Mouse (Mus musculus) hindbrain, embryonic 16.5 days (tissue): ENCODE data around the gene P4ha3. TPM values are rescaled to one million over a fixed set of nuclear protein-coding genes. Genes with fewer than 3 reads are reported as not detected.

Source experiments
- ATAC-seq: fragments of 200-750 bp; cut with Nextera tagmentation; 2 replicates; pipeline ENCODE4 v1.8.0; 2017; ENCODE audit warnings: moderate TSS enrichment, moderate library complexity
- H3K27ac ChIP-seq: fragments of 300-500 bp; sonication (generic); 2 replicates; pipeline ENCODE4 v1.5.1; 2014; ENCODE audit warnings: low read depth, mild to moderate bottlenecking, control low read depth, low read length, moderate library complexity
- H3K27me3 ChIP-seq: fragments of 300-500 bp; sonication (generic); replicated peaks from 2 replicates; pipeline ENCODE4 v1.6.1; 2014; ENCODE audit warnings: low read length; ENCODE audit not compliant: control insufficient read depth, insufficient read depth
- H3K36me3 ChIP-seq: fragments of 300-500 bp; sonication (generic); 2 replicates; pipeline ENCODE4 v1.6.1; 2014; ENCODE audit warnings: mild to moderate bottlenecking, low read length, moderate library complexity, mixed read lengths; ENCODE audit not compliant: control insufficient read depth, insufficient read depth
- H3K4me1 ChIP-seq: fragments of 300-500 bp; sonication (generic); 2 replicates; pipeline ENCODE4 v1.6.1; 2014; ENCODE audit warnings: low read depth, low read length; ENCODE audit not compliant: control insufficient read depth, insufficient read depth
- H3K4me2 ChIP-seq: fragments of 300-500 bp; sonication (generic); 2 replicates; pipeline ENCODE4 v1.6.1; 2014; ENCODE audit warnings: mild to moderate bottlenecking, low read length, control low read depth, moderate library complexity
- H3K4me3 ChIP-seq: fragments of 300-500 bp; sonication (generic); 2 replicates; pipeline ENCODE4 v1.5.1; 2014; ENCODE audit warnings: mild to moderate bottlenecking, low read length, control low read depth, moderate library complexity
- H3K9ac ChIP-seq: fragments of 300-500 bp; sonication (generic); 2 replicates; pipeline ENCODE4 v1.6.1; 2014; ENCODE audit warnings: low read depth, mild to moderate bottlenecking, control low read depth, low read length, moderate library complexity
- H3K9me3 ChIP-seq: fragments of 300-500 bp; sonication (generic); 2 replicates; pipeline ENCODE4 v1.6.1; 2014; ENCODE audit warnings: mild to moderate bottlenecking, low read length, moderate library complexity; ENCODE audit not compliant: control insufficient read depth
- WGBS: fragments of 180-500 bp; shearing (Covaris S2); extraction: QIAGEN DNeasy Blood & Tissue Kit; methylation state at CpG from one replicate; pipeline ENCODE4 v1.1.7; 2014; 5-methylcytosine and 5-hydroxymethylcytosine counted together
- polyA plus RNA-seq: library from polyadenylated mRNA; unstranded; fragments of >200 nt; fragmentation: Nextera tagmentation; extraction: Ambion mirVana; gene quantifications from 2 replicates; pipeline ENCODE4 v1.2.1, GENCODE M21; 2015

P4ha3 gene
- polyA plus RNA-seq, 1 experiment from 2014 or later: 5.5 TPM

DNA sequence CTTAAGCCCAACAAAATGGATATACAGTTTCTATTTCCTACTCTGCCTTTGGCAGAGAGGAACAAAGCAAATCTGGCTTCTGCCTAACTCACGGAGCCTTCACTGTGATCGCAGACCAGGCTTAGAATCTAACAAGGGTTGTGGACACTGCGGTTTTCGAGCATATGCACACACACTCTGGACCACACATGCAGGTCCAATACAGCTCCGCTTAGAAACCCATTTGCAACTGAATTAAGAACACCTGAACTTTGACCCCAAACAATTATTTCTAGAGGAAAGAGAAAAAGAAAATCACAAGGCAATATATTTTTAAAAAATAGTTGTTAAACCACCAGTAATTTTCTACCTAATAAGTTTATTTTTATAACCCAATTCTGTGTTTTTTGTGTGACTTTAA, 71.0 kb downstream of the P4ha3 start:
- no peak overlapping the region for H3K27ac ChIP-seq
- no peak overlapping the region for H3K4me3 ChIP-seq
- no peak overlapping the region for H3K9ac ChIP-seq
- peaks cover 3% of the 10 kb centered on the region; the same call in 1 of the 2 replicates for H3K36me3 ChIP-seq
- no peaks in the 10 kb centered on the region for H3K27me3 ChIP-seq
- no peak overlapping the region for H3K4me2 ChIP-seq
- WGBS: 78% methylated on average over 5 of the region's 5 CpGs
- no peak for ATAC-seq
- no peaks in the 10 kb centered on the region for H3K4me1 ChIP-seq
- H3K9me3 ChIP-seq: no peaks in the 10 kb centered on the region

DNA sequence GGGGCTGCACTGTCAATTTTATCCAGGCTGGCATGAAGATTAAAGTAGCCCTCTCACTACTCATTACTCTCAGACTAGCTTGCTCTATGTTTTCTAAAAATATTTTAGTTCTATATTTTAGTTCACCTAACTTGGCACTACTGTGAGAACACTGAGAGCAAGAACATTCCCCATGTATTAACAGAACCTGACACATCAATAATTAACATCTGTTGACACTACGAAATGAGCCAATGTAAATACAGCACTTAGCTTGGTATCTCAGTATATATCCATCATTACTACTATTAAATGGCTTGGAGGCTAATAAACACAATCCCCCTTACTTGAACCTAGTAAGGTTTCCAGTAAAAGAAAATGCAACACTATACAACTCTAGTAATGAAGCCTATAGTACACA, 71.4 kb downstream of the P4ha3 start:
- ATAC-seq: no peak

DNA sequence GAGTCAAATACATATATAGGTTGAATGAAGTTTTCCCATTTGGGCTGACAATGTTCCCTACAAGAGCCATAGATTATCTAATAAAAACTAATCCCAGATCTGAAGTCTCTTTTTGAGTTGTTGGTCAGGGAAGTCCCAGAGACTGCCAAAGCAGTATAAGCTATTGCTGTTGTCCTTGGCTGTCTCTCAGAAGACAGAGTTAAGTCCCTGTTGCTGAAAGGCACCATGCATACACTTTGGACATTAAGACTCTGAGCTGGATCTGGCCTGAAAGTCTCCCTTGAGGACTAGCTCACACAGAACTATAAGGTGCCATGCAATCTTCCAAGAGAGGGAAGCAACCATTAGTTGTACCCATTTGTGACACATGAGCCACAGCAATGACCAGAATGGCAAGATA, 72.5 kb downstream of the P4ha3 start:
- Histone ChIP-seq H3K27me3 (no peaks in the 10 kb centered on the region), H3K27ac (no peak overlapping the region), H3K4me2 (no peak overlapping the region), H3K9me3 (no peaks in the 10 kb centered on the region), H3K4me3 (no peak overlapping the region), H3K9ac (no peak overlapping the region), H3K4me1 (no peaks in the 10 kb centered on the region), H3K36me3 (peaks cover 3% of the 10 kb centered on the region; the same call in 1 of the 2 replicates)
- ATAC-seq: no peak

More for the DNA sequence above, 71.4 kb downstream of the P4ha3 start:
- no peaks in the 10 kb centered on the region for H3K4me1 ChIP-seq
- H3K27me3 ChIP-seq: no peaks in the 10 kb centered on the region
- WGBS: 89% methylated on average over 1 of the region's 1 CpGs
- H3K9ac ChIP-seq: no peak overlapping the region
- H3K4me3 ChIP-seq: no peak overlapping the region
- no peak overlapping the region for H3K27ac ChIP-seq
- H3K36me3 ChIP-seq: peaks cover 3% of the 10 kb centered on the region; the same call in 1 of the 2 replicates
- H3K4me2 ChIP-seq: no peak overlapping the region
- H3K9me3 ChIP-seq: no peaks in the 10 kb centered on the region

- Histone ChIP-seq H3K36me3 (no peaks in the 10 kb centered on the region), H3K27ac (no peak overlapping the region), H3K4me2 (no peak overlapping the region), H3K4me3 (no peak overlapping the region), H3K9me3 (no peaks in the 10 kb centered on the region), H3K27me3 (no peaks in the 10 kb centered on the region), H3K4me1 (no peaks in the 10 kb centered on the region), H3K9ac (no peak overlapping the region)
- WGBS: 96% methylated on average over 2 of the region's 2 CpGs
- ATAC-seq: no peak
Measured at GRCm38 (mm10) chr7:100363162-100363561, 77.8 kb downstream of the P4ha3 start.

DNA sequence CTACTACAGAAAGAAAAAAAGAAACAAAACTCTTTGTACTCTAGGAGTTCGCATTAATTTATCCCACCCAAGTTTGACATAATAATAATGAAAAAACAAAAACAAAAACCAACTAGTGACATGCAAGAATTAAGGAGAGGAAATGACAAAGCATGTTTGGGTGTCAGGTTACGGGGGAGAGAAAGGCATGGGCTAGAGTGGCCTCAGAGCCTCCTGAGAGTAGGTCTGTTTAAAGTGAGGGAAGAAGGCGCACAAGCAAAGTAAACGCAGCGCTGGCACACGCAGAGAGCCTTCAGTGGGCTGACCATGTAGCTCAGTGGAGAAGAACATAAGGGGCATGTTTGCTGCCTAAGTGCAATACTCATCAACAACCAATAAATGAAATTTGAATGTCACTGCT, 79.6 kb downstream of the P4ha3 start:
- Histone ChIP-seq H3K9me3 (no peaks in the 10 kb centered on the region), H3K27me3 (no peaks in the 10 kb centered on the region), H3K9ac (no peak overlapping the region), H3K4me3 (no peak overlapping the region), H3K4me1 (peaks cover 8% of the 10 kb centered on the region), H3K27ac (no peak overlapping the region), H3K36me3 (no peaks in the 10 kb centered on the region), H3K4me2 (no peak overlapping the region)
- no peak for ATAC-seq
- 65% methylated on average over 6 of the region's 6 CpGs for WGBS

Other genes starting within 250 kb of the P4ha3 start
- gene Pold3, start 164.0 kb upstream of the P4ha3 start, polyA plus RNA-seq: 45.4 and 47.0 TPM in 2 replicates
- 18.3 and 19.5 TPM in 2 replicates for gene Lipt2, start 126.2 kb upstream of the P4ha3 start, polyA plus RNA-seq
- 0.31 and 0.67 TPM in 2 replicates for gene Kcne3, start 109.0 kb upstream of the P4ha3 start, polyA plus RNA-seq
- gene Pgm2l1, start 58.1 kb upstream of the P4ha3 start, polyA plus RNA-seq: 29.2 and 33.7 TPM in 2 replicates
- 13.2 and 16.9 TPM in 2 replicates for gene C2cd3, start 86.7 kb downstream of the P4ha3 start, polyA plus RNA-seq
- gene Ppme1, start 86.8 kb downstream of the P4ha3 start, polyA plus RNA-seq: 157 and 168 TPM in 2 replicates
- gene Ucp3, start 187.5 kb downstream of the P4ha3 start, polyA plus RNA-seq: 0.06 and 0.15 TPM in 2 replicates
- gene Ucp2, start 207.8 kb downstream of the P4ha3 start, polyA plus RNA-seq: 85.7 and 88.9 TPM in 2 replicates
- gene Dnajb13, start 229.4 kb downstream of the P4ha3 start, polyA plus RNA-seq: 6.8 and 8.6 TPM in 2 replicates